Mouse (Mus musculus): Measurements from ENCODE around the gene Ern1. TPM values are rescaled to one million over a fixed set of nuclear protein-coding genes. Genes with fewer than 3 reads are reported as not detected.

Gene Ern1
- polyA plus RNA-seq, 1 experiment from 2014 or later, result 4.7 TPM

DNA sequence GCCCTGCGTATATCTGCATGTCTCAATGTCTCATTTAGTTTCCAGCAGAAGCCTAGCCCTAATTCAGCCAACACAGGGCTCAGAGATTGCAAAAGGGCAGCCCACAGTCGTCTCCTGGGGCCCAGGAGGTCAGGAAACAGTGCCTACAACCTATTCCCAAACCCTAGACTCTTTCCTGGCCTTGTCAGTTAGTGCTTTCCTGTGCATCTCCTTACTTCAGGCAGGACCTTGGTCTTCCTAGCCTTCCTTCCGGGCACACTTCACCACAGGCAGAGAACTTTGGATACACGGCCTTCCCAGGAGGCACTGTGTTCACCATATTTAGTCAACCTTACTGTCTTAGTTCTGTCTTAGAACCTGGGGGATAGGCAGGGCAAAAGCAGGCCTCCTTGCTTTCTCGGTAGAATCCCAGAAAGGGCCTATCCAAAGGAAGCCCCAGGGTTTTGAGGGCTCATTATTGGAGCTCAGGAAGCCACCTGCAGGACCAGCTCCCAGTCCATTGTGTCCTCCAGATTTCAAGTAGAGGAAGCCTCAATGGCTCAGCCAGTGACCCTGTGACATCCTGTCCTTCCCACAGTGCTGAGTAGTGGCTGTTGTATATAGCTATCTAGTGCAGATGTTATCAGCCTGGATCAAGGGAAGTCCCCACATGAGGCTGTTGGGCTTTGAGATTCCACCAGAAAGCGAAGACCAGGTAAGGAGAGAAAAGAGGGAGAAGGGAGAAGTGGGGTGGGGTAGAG is 104.4 kb downstream of the Ern1 start:
- Histone ChIP-seq H3K36me3 (ENCODE audit: control insufficient read depth, insufficient read depth) (no peaks in the 10 kb centered on the region), H3K27ac (ENCODE audit: low read length) (peak overlapping the region; percentile 86), H3K9me3 (replicated peaks; ENCODE audit: control insufficient read depth, low read length) (no peaks in the 10 kb centered on the region), H3K9ac (ENCODE audit: low read length) (peak overlapping the region; percentile 52), H3K4me1 (ENCODE audit: control insufficient read depth, insufficient read depth, low read length) (peaks cover 7% of the 10 kb centered on the region; the same call in 1 of the 2 replicates), H3K4me3 (ENCODE audit: low read length) (no peak overlapping the region), H3K4me2 (ENCODE audit: low read depth, low read length) (0 out of 2 replicates have a peak overlapping the region, but pooled peaks have one; percentile 7), H3K27me3 (ENCODE audit: control insufficient read depth, insufficient read depth, low read length) (no peaks in the 10 kb centered on the region)
- ATAC-seq (replicated peaks; ENCODE audit: extremely low read depth, insufficient read depth, low FRiP score), result no peak
- 59% methylated on average over 6 of the region's 6 CpGs for WGBS

- Histone ChIP-seq H3K4me1 (ENCODE audit: control insufficient read depth, insufficient read depth, low read length) (peaks cover 7% of the 10 kb centered on the region; the same call in 1 of the 2 replicates), H3K27me3 (ENCODE audit: control insufficient read depth, insufficient read depth, low read length) (no peaks in the 10 kb centered on the region), H3K27ac (ENCODE audit: low read length) (peak overlapping the region; percentile 86), H3K36me3 (ENCODE audit: control insufficient read depth, insufficient read depth) (no peaks in the 10 kb centered on the region), H3K9ac (ENCODE audit: low read length) (peak overlapping the region; percentile 60), H3K4me3 (ENCODE audit: low read length) (peak overlapping the region; percentile 46), H3K4me2 (ENCODE audit: low read depth, low read length) (peak overlapping the region; percentile 13; the same call in 1 of the 2 replicates), H3K9me3 (replicated peaks; ENCODE audit: control insufficient read depth, low read length) (no peaks in the 10 kb centered on the region)
- 61% methylated on average over 5 of the region's 5 CpGs for WGBS
- ATAC-seq (replicated peaks; ENCODE audit: extremely low read depth, insufficient read depth, low FRiP score), result peak; percentile 70
These were observed 105.2 kb downstream of the Ern1 start for GRCm38 (mm10) chr11:106382424-106382823.

GRCm38 (mm10) chr11:106381883-106382282 is 105.8 kb downstream of the Ern1 start:
- no peaks in the 10 kb centered on the region for H3K36me3 ChIP-seq (ENCODE audit: control insufficient read depth, insufficient read depth)
- ATAC-seq (replicated peaks; ENCODE audit: extremely low read depth, insufficient read depth, low FRiP score), result 0 out of 2 replicates have a peak, but pooled peaks have one; percentile 37
- H3K9me3 ChIP-seq (replicated peaks; ENCODE audit: control insufficient read depth, low read length), result no peaks in the 10 kb centered on the region
- H3K4me2 ChIP-seq (ENCODE audit: low read depth, low read length), result peak overlapping the region; percentile 54
- peak overlapping the region; percentile 86 for H3K27ac ChIP-seq (ENCODE audit: low read length)
- 59% methylated on average over 7 of the region's 7 CpGs for WGBS
- H3K4me1 ChIP-seq (ENCODE audit: control insufficient read depth, insufficient read depth, low read length), result peaks cover 7% of the 10 kb centered on the region; the same call in 1 of the 2 replicates
- no peaks in the 10 kb centered on the region for H3K27me3 ChIP-seq (ENCODE audit: control insufficient read depth, insufficient read depth, low read length)
- H3K9ac ChIP-seq (ENCODE audit: low read length), result peak overlapping the region; percentile 60
- H3K4me3 ChIP-seq (ENCODE audit: low read length), result peak overlapping the region; percentile 46

- Histone ChIP-seq H3K4me2 (ENCODE audit: low read depth, low read length) (peak overlapping the region; percentile 54), H3K36me3 (ENCODE audit: control insufficient read depth, insufficient read depth) (no peaks in the 10 kb centered on the region), H3K27ac (ENCODE audit: low read length) (peak overlapping the region; percentile 86), H3K4me1 (ENCODE audit: control insufficient read depth, insufficient read depth, low read length) (peaks cover 7% of the 10 kb centered on the region; the same call in 1 of the 2 replicates), H3K27me3 (ENCODE audit: control insufficient read depth, insufficient read depth, low read length) (no peaks in the 10 kb centered on the region), H3K9ac (ENCODE audit: low read length) (peak overlapping the region; percentile 60), H3K4me3 (ENCODE audit: low read length) (peak overlapping the region; percentile 46), H3K9me3 (replicated peaks; ENCODE audit: control insufficient read depth, low read length) (no peaks in the 10 kb centered on the region)
- no peak for ATAC-seq (replicated peaks; ENCODE audit: extremely low read depth, insufficient read depth, low FRiP score)
- 62% methylated on average over 11 of the region's 11 CpGs for whole genome bisulfite sequencing
These were observed 106.6 kb downstream of the Ern1 start for GRCm38 (mm10) chr11:106381011-106381410.

DNA sequence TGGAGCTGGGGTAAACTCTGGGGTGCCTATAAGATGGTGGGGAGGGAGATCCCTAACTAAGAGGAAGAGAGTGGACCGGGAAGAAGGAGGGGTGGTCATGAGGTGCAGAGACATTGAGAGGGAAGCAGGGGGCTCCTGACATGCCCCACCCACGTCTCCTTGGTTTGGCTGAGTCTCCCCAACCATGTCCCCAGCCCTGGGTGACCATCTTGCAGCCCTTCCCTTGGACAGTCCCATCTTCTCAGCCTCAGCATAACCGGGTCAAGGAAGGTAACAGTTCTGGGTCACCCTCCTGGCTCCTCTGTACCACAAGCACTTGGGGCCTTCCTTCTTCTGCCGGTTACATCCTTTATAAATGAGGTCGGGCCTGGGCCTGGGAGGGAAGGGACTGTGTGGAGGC is 112.7 kb downstream of the Ern1 start:
- ATAC-seq (replicated peaks; ENCODE audit: extremely low read depth, insufficient read depth, low FRiP score), result peak; percentile 28; the same call in 1 of the 2 replicates
- peaks cover 2% of the 10 kb centered on the region; the same call in 1 of the 2 replicates for H3K4me1 ChIP-seq (ENCODE audit: control insufficient read depth, insufficient read depth, low read length)
- H3K9me3 ChIP-seq (replicated peaks; ENCODE audit: control insufficient read depth, low read length), result no peaks in the 10 kb centered on the region
- 73% methylated on average over 5 of the region's 5 CpGs for WGBS
- no peaks in the 10 kb centered on the region for H3K27me3 ChIP-seq (ENCODE audit: control insufficient read depth, insufficient read depth, low read length)
- no peak overlapping the region for H3K27ac ChIP-seq (ENCODE audit: low read length)
- no peaks in the 10 kb centered on the region for H3K36me3 ChIP-seq (ENCODE audit: control insufficient read depth, insufficient read depth)
- no peak overlapping the region for H3K9ac ChIP-seq (ENCODE audit: low read length)
- no peak overlapping the region for H3K4me3 ChIP-seq (ENCODE audit: low read length)
- no peak overlapping the region for H3K4me2 ChIP-seq (ENCODE audit: low read depth, low read length)

DNA sequence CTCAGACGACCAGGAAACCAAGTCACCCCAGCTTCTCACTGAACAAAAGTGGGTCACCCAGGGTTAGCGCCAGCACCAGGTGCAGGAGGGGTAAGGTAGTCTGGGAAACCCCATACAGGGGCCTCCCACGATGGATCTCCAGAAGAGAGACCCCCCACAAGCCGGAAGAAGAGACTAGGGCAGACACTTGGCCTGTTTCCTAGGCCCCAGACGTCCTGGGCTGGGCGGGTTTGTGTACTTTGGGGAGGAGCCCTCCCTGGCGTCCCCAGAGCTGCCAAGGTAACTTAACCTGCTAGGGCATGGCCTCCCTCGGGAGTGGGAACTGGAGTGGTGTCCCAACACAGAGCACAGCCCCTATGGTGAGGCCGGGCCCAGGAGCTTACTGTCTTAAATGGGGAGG is 113.1 kb downstream of the Ern1 start:
- Histone ChIP-seq H3K27ac (ENCODE audit: low read length) (peak overlapping the region; percentile 24; the same call in 1 of the 2 replicates), H3K9me3 (replicated peaks; ENCODE audit: control insufficient read depth, low read length) (no peaks in the 10 kb centered on the region), H3K4me2 (ENCODE audit: low read depth, low read length) (no peak overlapping the region), H3K4me3 (ENCODE audit: low read length) (no peak overlapping the region), H3K9ac (ENCODE audit: low read length) (no peak overlapping the region), H3K27me3 (ENCODE audit: control insufficient read depth, insufficient read depth, low read length) (no peaks in the 10 kb centered on the region), H3K36me3 (ENCODE audit: control insufficient read depth, insufficient read depth) (no peaks in the 10 kb centered on the region), H3K4me1 (ENCODE audit: control insufficient read depth, insufficient read depth, low read length) (peaks cover 2% of the 10 kb centered on the region; the same call in 1 of the 2 replicates)
- peak; percentile 52 for ATAC-seq (replicated peaks; ENCODE audit: extremely low read depth, insufficient read depth, low FRiP score)
- 42% methylated on average over 9 of the region's 9 CpGs for WGBS

DNA sequence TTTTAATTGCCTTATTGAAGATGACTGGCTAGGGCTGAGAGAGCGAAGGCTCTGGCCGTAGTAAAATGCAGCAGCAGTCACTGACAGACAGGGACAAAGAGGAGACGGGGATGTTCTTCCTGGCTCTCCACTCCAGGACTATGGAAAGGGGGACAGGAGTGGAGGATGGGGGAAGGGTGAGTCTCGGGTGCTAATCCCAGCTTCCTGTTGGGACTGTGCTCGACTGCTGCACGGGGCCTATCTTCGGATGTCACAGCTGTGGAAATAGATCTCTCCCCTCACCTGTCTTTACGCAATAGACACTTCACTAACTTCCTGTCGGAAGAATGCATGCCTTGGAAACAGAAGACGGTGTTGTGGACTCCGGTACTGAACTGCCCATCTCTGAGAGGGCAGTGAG is 113.7 kb downstream of the Ern1 start:
- no peak overlapping the region for H3K9ac ChIP-seq (ENCODE audit: low read length)
- H3K4me3 ChIP-seq (ENCODE audit: low read length), result no peak overlapping the region
- H3K4me1 ChIP-seq (ENCODE audit: control insufficient read depth, insufficient read depth, low read length), result peaks cover 2% of the 10 kb centered on the region; the same call in 1 of the 2 replicates
- no peaks in the 10 kb centered on the region for H3K27me3 ChIP-seq (ENCODE audit: control insufficient read depth, insufficient read depth, low read length)
- H3K36me3 ChIP-seq (ENCODE audit: control insufficient read depth, insufficient read depth), result no peaks in the 10 kb centered on the region
- no peak overlapping the region for H3K4me2 ChIP-seq (ENCODE audit: low read depth, low read length)
- ATAC-seq (replicated peaks; ENCODE audit: extremely low read depth, insufficient read depth, low FRiP score), result peak; percentile 34; the same call in 1 of the 2 replicates
- WGBS, result 38% methylated on average over 11 of the region's 11 CpGs
- no peaks in the 10 kb centered on the region for H3K9me3 ChIP-seq (replicated peaks; ENCODE audit: control insufficient read depth, low read length)
- H3K27ac ChIP-seq (ENCODE audit: low read length), result peak overlapping the region; percentile 24

GRCm38 (mm10) chr11:106366316-106366715 is 121.3 kb downstream of the Ern1 start:
- no peak overlapping the region for H3K27ac ChIP-seq (ENCODE audit: low read length)
- WGBS, result 4% methylated on average over 3 of the region's 3 CpGs
- no peak overlapping the region for H3K4me3 ChIP-seq (ENCODE audit: low read length)
- ATAC-seq (replicated peaks; ENCODE audit: extremely low read depth, insufficient read depth, low FRiP score), result 0 out of 2 replicates have a peak, but pooled peaks have one; percentile 16
- peaks cover 9% of the 10 kb centered on the region; the same call in 1 of the 2 replicates for H3K4me1 ChIP-seq (ENCODE audit: control insufficient read depth, insufficient read depth, low read length)
- no peaks in the 10 kb centered on the region for H3K36me3 ChIP-seq (ENCODE audit: control insufficient read depth, insufficient read depth)
- no peak overlapping the region for H3K9ac ChIP-seq (ENCODE audit: low read length)
- no peak overlapping the region for H3K4me2 ChIP-seq (ENCODE audit: low read depth, low read length)
- H3K27me3 ChIP-seq (ENCODE audit: control insufficient read depth, insufficient read depth, low read length), result no peaks in the 10 kb centered on the region
- no peaks in the 10 kb centered on the region for H3K9me3 ChIP-seq (replicated peaks; ENCODE audit: control insufficient read depth, low read length)

DNA sequence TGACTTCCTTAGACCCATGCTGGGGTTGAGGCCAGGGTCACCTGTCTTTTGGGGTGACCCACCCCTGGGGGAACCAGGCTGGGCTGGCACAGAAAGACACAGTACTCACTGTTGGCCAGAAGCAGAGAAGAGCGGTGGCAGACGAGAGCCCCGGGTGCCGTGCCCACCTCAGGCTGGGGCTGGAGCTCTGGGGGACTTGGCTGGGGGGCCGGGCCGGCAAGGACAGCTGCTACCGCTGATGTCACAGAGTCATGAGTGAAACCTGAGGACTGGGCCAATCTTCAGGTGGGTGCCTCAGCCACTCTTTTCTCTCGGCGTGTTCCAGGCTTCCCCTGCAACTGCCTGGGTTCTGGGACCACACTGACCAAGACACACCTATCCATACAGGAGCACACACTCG is 122.3 kb downstream of the Ern1 start, which contains the start of gene Prr29:
Prr29 (plus strand) TSS at position 107 of the 400 bp plus-strand sequence.
- H3K9ac ChIP-seq (ENCODE audit: low read length), result peak within 1 kb of the TSS; percentile 37
- no peak for ATAC-seq (replicated peaks; ENCODE audit: extremely low read depth, insufficient read depth, low FRiP score)
- H3K9me3 ChIP-seq (replicated peaks; ENCODE audit: control insufficient read depth, low read length), result no peaks in the 10 kb centered on the region
- H3K4me2 ChIP-seq (ENCODE audit: low read depth, low read length), result peak within 1 kb of the TSS; percentile 39
- 51% methylated on average over 10 of the region's 10 CpGs for WGBS
- no peak within 1 kb of the TSS for H3K27ac ChIP-seq (ENCODE audit: low read length)
- no peaks in the 10 kb centered on the region for H3K36me3 ChIP-seq (ENCODE audit: control insufficient read depth, insufficient read depth)
- H3K4me3 ChIP-seq (ENCODE audit: low read length), result peak within 1 kb of the TSS; percentile 1; the same call in 1 of the 2 replicates
- peaks cover 9% of the 10 kb centered on the region; the same call in 1 of the 2 replicates for H3K4me1 ChIP-seq (ENCODE audit: control insufficient read depth, insufficient read depth, low read length)
- H3K27me3 ChIP-seq (ENCODE audit: control insufficient read depth, insufficient read depth, low read length), result no peaks in the 10 kb centered on the region
